Mouse (Mus musculus): ENCODE measurements at regions not wholly inside any gene's neighbourhood (a gene's known extent, or its start where the extent isn't known, plus 50 kb on each side); places are given as distances from the start of the nearest gene placed in this dataset.

GRCm38 (mm10) chr15:41154551-41155151 is 1020.5 kb downstream of the 9330182O14Rik start:
- no peak for DNase-seq

- peak; percentile 4 for DNase-seq
Observed at GRCm38 (mm10) chr15:41155169-41155638, 1021.0 kb downstream of the 9330182O14Rik start.

- no peak for DNase-seq
Observed at GRCm38 (mm10) chr15:41157802-41158201, 1023.6 kb downstream of the 9330182O14Rik start.

- DNase-seq, result no peak
Observed at GRCm38 (mm10) chr15:41162268-41162667, 1028.1 kb downstream of the 9330182O14Rik start.

GRCm38 (mm10) chr15:41162793-41163192 is 1028.6 kb downstream of the 9330182O14Rik start:
- peak; percentile 25 for DNase-seq

- peak; percentile 12 for DNase-seq
Observed at GRCm38 (mm10) chr15:41163643-41164358, 1029.6 kb downstream of the 9330182O14Rik start.

GRCm38 (mm10) chr15:41165534-41165933 is 1031.4 kb downstream of the 9330182O14Rik start:
- DNase-seq, result no peak

GRCm38 (mm10) chr15:41190792-41191191 is 1056.6 kb downstream of the 9330182O14Rik start:
- no peak for DNase-seq

- peak; percentile 69 for DNase-seq
Observed at GRCm38 (mm10) chr15:41193240-41193639, 1059.1 kb downstream of the 9330182O14Rik start.

- DNase-seq, result no peak
Observed at GRCm38 (mm10) chr15:41223801-41224200, 1089.6 kb downstream of the 9330182O14Rik start.

GRCm38 (mm10) chr15:41232406-41233060 is 1098.4 kb downstream of the 9330182O14Rik start:
- peak; percentile 46 for DNase-seq

Data from adrenal gland, adult 2 months (tissue).